Mouse (Mus musculus): ENCODE measurements around the gene Bckdha.

- TF ChIP-seq CTCF (IDR thresholded peaks at IDR 0.05; ENCODE audit: low read depth) (no peak), EP300 (IDR thresholded peaks at IDR 0.05; ENCODE audit: low read depth) (no peak)
Observed at GRCm38 (mm10) chr7:25669631-25670030, 10.8 kb upstream of the Bckdha start.

Data from liver, embryonic 14.5 days (tissue).